Mouse (Mus musculus) neural tube, postnatal 0 days (tissue): ENCODE data around the gene Olfr459. TPM values are rescaled to one million over a fixed set of nuclear protein-coding genes. Genes with fewer than 3 reads are reported as not detected.

Experiments used
- polyA plus RNA-seq: library from polyadenylated mRNA; unstranded; fragments of >200 nt; fragmentation: Nextera tagmentation; extraction: Ambion mirVana; gene quantifications from 2 replicates; pipeline ENCODE4 v1.2.1, GENCODE M21; 2015

Olfr459 gene
- polyA plus RNA-seq: not detected in 2 replicates

DNA sequence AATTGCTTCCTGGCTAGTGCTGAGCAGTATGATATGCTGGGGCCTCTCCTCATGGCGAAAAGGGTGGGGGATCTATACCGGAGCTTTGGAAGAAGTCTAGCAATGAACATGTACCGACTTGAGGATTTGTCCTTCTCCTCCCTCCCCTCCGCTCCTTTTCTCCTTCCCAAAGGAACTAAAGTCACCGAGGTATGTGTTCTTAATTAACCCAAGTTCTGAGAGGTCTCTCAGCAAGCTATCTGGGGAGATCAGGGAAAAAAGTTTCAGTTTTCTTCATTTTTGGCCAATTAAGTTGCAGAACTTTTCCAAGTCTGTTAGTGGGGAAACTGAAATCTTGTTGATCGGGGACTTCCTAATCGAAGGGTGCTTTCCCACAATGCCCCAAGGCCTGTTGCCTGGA, at the start of gene Olfr459:
Olfr459 (minus strand) TSS at position 101 of the 400 bp plus-strand sequence.

Other genes starting within 250 kb of the Olfr459 start
- gene Ephb6, start 169.7 kb downstream of the Olfr459 start, polyA plus RNA-seq: 36.4 and 50.8 TPM in 2 replicates
- 0.74 and 0.77 TPM in 2 replicates for gene Trpv6, start 138.8 kb downstream of the Olfr459 start, polyA plus RNA-seq
- gene Trpv5, start 94.4 kb downstream of the Olfr459 start, polyA plus RNA-seq: not detected in 2 replicates
- gene Llcfc1, start 90.7 kb downstream of the Olfr459 start, polyA plus RNA-seq: not detected in 2 replicates
- gene Kel, start 70.8 kb downstream of the Olfr459 start, polyA plus RNA-seq: 0.43 TPM in 1 of 2 replicates, not detected in the other
- gene Pip, start 72.4 kb upstream of the Olfr459 start, polyA plus RNA-seq: not detected in 2 replicates
- not detected in 2 replicates for gene Sval2, start 77.8 kb upstream of the Olfr459 start, polyA plus RNA-seq
- gene Sval1, start 176.5 kb upstream of the Olfr459 start, polyA plus RNA-seq: not detected in 2 replicates
- gene Sval3, start 193.0 kb upstream of the Olfr459 start, polyA plus RNA-seq: not detected in 2 replicates